Mouse (Mus musculus): ENCODE data around the gene Grin3a. TPM values are rescaled to one million over a fixed set of nuclear protein-coding genes. Genes with fewer than 3 reads are reported as not detected.

The Grin3a gene
- polyA plus RNA-seq (2012; fragmentation: generic; extraction: Trizol), result under 1 TPM in 1 of 2 experiments, not detected in 1; 0.02 TPM

DNA sequence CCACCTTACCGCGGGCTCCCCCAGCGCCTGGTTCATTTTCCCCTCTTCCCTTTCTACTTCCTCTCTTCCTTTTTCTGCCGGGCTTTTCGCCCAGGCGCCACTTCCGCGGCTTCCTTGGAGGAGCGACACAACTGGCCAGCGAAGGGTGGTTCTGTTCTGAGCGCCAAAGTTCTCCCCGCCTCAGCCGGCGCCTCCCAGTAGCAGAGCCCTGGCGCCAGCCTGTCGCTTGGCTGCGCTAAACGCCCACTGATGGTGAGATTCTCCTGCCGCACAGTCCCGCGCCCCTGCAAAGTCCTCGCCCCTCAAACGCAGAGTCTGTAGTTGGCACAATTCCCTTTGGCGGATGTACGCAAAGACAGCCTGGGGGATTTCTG lies at the start of gene Grin3a:
Gene Grin3a, minus strand, starts transcription at position 133 of the 374 bp plus-strand sequence.

DNA sequence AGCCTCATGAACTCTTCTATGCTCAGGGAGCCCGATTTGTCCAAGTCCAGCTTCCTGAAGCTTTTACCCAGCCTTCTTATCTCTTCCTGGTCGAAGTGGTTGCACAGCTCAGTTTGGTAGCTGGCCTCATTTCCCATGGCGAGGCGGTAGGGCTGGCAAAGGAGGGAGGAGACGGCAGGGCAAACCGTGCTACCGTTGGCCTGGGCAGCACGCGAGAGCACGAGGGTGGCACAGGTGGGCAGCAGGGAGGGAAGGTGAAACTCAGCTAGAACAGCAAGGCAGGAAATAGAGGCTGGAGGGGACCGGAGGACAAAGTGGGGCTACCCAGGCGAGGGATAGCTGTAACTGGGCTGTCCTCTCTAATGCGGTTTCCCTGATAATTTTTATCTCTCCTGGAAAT lies 163.7 kb downstream of the Grin3a start, which contains the start of gene Ppp3r2:
Gene Ppp3r2, minus strand, starts transcription at position 213 of the 400 bp plus-strand sequence.

DNA sequence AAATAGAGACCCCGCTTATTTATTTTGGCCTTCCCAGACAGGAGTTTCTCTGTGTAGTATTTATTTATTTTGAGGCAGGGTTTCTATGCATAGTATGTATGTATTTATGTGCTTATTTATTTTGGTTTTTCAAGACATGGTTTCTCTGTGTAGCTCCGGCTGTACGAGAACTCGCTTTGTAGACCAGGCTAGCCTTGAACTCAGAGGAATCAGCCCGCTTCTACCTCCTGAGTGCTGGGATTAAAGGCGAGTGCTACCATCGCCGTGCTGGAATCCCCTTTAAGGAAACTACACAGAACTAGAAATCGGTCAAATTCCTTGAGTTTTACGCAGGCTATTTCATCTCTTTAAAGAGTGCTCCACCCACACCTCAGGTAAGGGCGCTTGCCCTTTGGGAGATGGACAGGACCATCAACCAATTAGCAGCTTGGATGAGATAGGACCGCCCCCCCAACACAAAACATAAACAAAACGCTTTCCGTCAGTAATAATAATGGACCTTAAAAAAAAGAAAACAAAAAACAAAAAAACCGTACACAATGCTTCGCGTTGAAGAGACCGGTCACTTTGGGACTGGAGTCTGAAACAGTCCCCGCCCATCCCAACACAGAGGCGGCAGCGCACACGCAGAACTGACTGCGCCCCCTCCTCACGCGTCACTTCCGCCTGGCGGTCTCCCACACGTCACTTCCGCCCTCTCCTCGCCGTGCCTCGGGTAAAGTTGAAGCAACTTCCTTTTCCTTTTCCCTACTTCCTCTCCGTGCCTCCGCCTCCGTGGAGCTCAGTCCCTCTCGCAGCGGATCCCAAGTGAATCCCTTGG lies 214.0 kb downstream of the Grin3a start, which contains the start of gene Rnf20:
Gene Rnf20, plus strand, starts transcription at position 688 of the 820 bp plus-strand sequence.

Other genes starting within 250 kb of the Grin3a start
- under 1 TPM; 0.04 to 0.17 TPM for gene Tmem246, start 247.9 kb downstream of the Grin3a start, polyA plus RNA-seq (2012; fragmentation: generic; extraction: Trizol)
- 10 to 100 TPM in 1 of 2 experiments, 1 to 10 TPM in 1; 1.9 to 15.2 TPM for gene Rnf20, start 213.7 kb downstream of the Grin3a start, polyA plus RNA-seq (2012; fragmentation: generic; extraction: Trizol)
- not detected for gene Ppp3r2, start 163.7 kb downstream of the Grin3a start, polyA plus RNA-seq (2012; fragmentation: generic; extraction: Trizol)